Comparison of ENCODE assay signal across 22 mouse cellular contexts in genomic region chr13:91529821-91530220, GRCm38 (mm10).
A peak's percentile ranks its signal among the peaks of the same experiment; 100 is the strongest.
DNase-seq lines count a peak whose midpoint lies in the region; TF ChIP-seq lines count a peak whose summit lies in the region.
"Had no signal": no experiment of that assay in that cellular context is flagged by ENCODE, and none has a peak within 500 bp of the region (broad histone marks: within the 10 kb centered on the region; RNA-seq: fewer than 3 reads in every experiment).

No protein-coding gene starts in this region.

- no peak for TF ChIP-seq POLR2A in thymus, adult 2 months (IDR thresholded peaks at IDR 0.05; ENCODE audit: control insufficient read depth, extremely low read depth, insufficient read depth, low read length, poor library complexity)

- H3K27me3 ChIP-seq in thymus, adult 2 months (ENCODE audit: control insufficient read depth, insufficient read depth, low read length), result no peaks in the 10 kb centered on the region
- H3K27me3 ChIP-seq: embryonic facial prominence, embryonic 13.5 days; embryonic facial prominence, embryonic 15.5 days; forebrain, embryonic 12.5 days had no signal

- TF ChIP-seq CTCF in thymus, adult 2 months (IDR thresholded peaks at IDR 0.05; ENCODE audit: borderline replicate concordance, control insufficient read depth, extremely low read depth, insufficient read depth, low read length, poor library complexity), result no peak

- DNase-seq in thymus, adult 2 months, result peak; percentile 57
- peak; percentile 67 for DNase-seq in thymus, postnatal 0 days (ENCODE audit: low spot score)
- peak; percentile 66 for DNase-seq in thymus, postnatal 14 days
- DNase-seq in thymus, postnatal 36 days, result peak; percentile 45 to 61
- no peak for DNase-seq in right cerebral cortex, postnatal 10 days (ENCODE audit: low spot score in 2 of 2)
- DNase-seq in kidney, postnatal 4 days, result no peak
- no peak for DNase-seq in gastrocnemius, postnatal 36 days
- DNase-seq: adrenal gland, adult 2 months; adrenal gland, postnatal 10 days; adrenal gland, postnatal 25 days; cerebellum, adult 11 months; cerebellum, adult 18-20 months; cerebellum, adult 8-10 months; cerebellum, adult 9-11 months; cerebellum, postnatal 14 days; cerebellum, postnatal 36 days; embryo, embryonic 11 days had no signal

- peak overlapping the region; percentile 66 for H3K27ac ChIP-seq in thymus, adult 2 months (ENCODE audit: control insufficient read depth, insufficient read depth, low read length)
- H3K27ac ChIP-seq: embryonic facial prominence, embryonic 13.5 days; embryonic facial prominence, embryonic 15.5 days; forebrain, embryonic 10.5 days; forebrain, embryonic 12.5 days had no signal

- intact Hi-C loops in gastrocnemius, postnatal 36 days (cut with DNase I), result no loop called here

- 8% methylated on average over 3 of the region's 3 CpGs for WGBS in thymus, adult 2 months

- peaks cover 9% of the 10 kb centered on the region for H3K36me3 ChIP-seq in thymus, adult 2 months (ENCODE audit: control insufficient read depth, insufficient read depth, low read length)

- peaks cover 12% of the 10 kb centered on the region for H3K4me1 ChIP-seq in thymus, adult 2 months (replicated peaks; ENCODE audit: control insufficient read depth, insufficient read depth, low read length)
- H3K4me1 ChIP-seq: embryonic facial prominence, embryonic 13.5 days; embryonic facial prominence, embryonic 15.5 days; forebrain, embryonic 10.5 days; forebrain, embryonic 12.5 days had no signal

- no peak overlapping the region for H3K4me3 ChIP-seq in thymus, adult 2 months (ENCODE audit: control insufficient read depth, insufficient read depth, low read length)
- H3K4me3 ChIP-seq: embryonic facial prominence, embryonic 13.5 days; embryonic facial prominence, embryonic 15.5 days; erythroblast, embryonic 14.5 days; forebrain, embryonic 10.5 days; forebrain, embryonic 12.5 days had no signal

Comparison
In these comparisons a context has a peak if more than half of its experiments do, and no peak if none do; other contexts are left out.
1. DNase-seq: peak in thymus, adult 2 months (single experiment), thymus, postnatal 0 days (single experiment), thymus, postnatal 14 days (single experiment) and thymus, postnatal 36 days (2 of 2); none in right cerebral cortex, postnatal 10 days (0 of 2), kidney, postnatal 4 days (0 of 2) and gastrocnemius, postnatal 36 days (0 of 2).